Mouse (Mus musculus): ENCODE measurements at regions not wholly inside any gene's neighbourhood (a gene's known extent, or its start where the extent isn't known, plus 50 kb on each side); places are given as distances from the start of the nearest gene placed in this dataset.

- Histone ChIP-seq H3K4me1 (ENCODE audit: control insufficient read depth, insufficient read depth, low read length) (no peaks in the 10 kb centered on the region), H3K27me3 (ENCODE audit: control insufficient read depth, insufficient read depth, low read length) (no peaks in the 10 kb centered on the region), H3K9me3 (replicated peaks; ENCODE audit: control insufficient read depth, low read length) (no peaks in the 10 kb centered on the region), H3K4me3 (replicated peaks; ENCODE audit: low read length) (no peak overlapping the region), H3K27ac (ENCODE audit: low read length) (no peak overlapping the region), H3K36me3 (ENCODE audit: control insufficient read depth, insufficient read depth, low read length) (no peaks in the 10 kb centered on the region), H3K4me2 (ENCODE audit: low read depth, low read length) (no peak overlapping the region), H3K9ac (ENCODE audit: low read length) (no peak overlapping the region)
- ATAC-seq (ENCODE audit: insufficient read depth, low FRiP score) = no peak
- WGBS = 50% methylated on average over 3 of the region's 3 CpGs
Observed at GRCm38 (mm10) chr16:7574879-7575278, 850.1 kb downstream of the Tmem114 start.

GRCm38 (mm10) chr16:7560841-7561240 is 864.1 kb downstream of the Tmem114 start:
- Histone ChIP-seq H3K4me1 (ENCODE audit: control insufficient read depth, insufficient read depth, low read length) (no peaks in the 10 kb centered on the region), H3K9ac (ENCODE audit: low read length) (no peak overlapping the region), H3K4me3 (replicated peaks; ENCODE audit: low read length) (no peak overlapping the region), H3K36me3 (ENCODE audit: control insufficient read depth, insufficient read depth, low read length) (no peaks in the 10 kb centered on the region), H3K27ac (ENCODE audit: low read length) (no peak overlapping the region), H3K27me3 (ENCODE audit: control insufficient read depth, insufficient read depth, low read length) (no peaks in the 10 kb centered on the region), H3K4me2 (ENCODE audit: low read depth, low read length) (no peak overlapping the region), H3K9me3 (replicated peaks; ENCODE audit: control insufficient read depth, low read length) (no peaks in the 10 kb centered on the region)
- WGBS = 63% methylated on average over 2 of the region's 2 CpGs
- no peak for ATAC-seq (ENCODE audit: insufficient read depth, low FRiP score)

DNA sequence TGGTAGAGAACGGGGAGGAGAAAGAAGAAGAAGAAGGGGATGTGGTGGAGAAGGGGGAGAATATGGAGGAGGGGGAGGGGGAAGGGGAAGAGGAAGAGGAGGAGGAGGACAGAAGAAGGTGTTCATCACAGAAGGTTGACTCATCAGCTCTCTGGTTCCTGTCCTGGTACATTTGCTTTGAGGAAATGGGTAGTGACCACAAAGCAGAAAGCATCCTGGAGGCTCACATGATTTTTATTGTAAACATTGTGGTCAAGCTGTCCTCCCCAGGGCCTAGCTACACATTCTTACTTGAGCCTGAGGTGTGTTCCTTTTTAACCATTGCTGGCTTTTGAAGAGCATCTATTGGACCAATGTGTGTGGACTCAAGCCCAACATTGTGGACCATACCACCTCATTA is 865.8 kb downstream of the Tmem114 start:
- no peak overlapping the region for H3K27ac ChIP-seq (ENCODE audit: low read length)
- H3K9me3 ChIP-seq (replicated peaks; ENCODE audit: control insufficient read depth, low read length) = no peaks in the 10 kb centered on the region
- ATAC-seq (ENCODE audit: insufficient read depth, low FRiP score) = no peak
- no peak overlapping the region for H3K4me2 ChIP-seq (ENCODE audit: low read depth, low read length)
- H3K36me3 ChIP-seq (ENCODE audit: control insufficient read depth, insufficient read depth, low read length) = no peaks in the 10 kb centered on the region
- no peak overlapping the region for H3K4me3 ChIP-seq (replicated peaks; ENCODE audit: low read length)
- H3K4me1 ChIP-seq (ENCODE audit: control insufficient read depth, insufficient read depth, low read length) = no peaks in the 10 kb centered on the region
- no peak overlapping the region for H3K9ac ChIP-seq (ENCODE audit: low read length)
- 76% methylated on average over 1 of the region's 1 CpGs for WGBS
- H3K27me3 ChIP-seq (ENCODE audit: control insufficient read depth, insufficient read depth, low read length) = no peaks in the 10 kb centered on the region

GRCm38 (mm10) chr16:7558637-7559036 is 866.3 kb downstream of the Tmem114 start:
- Histone ChIP-seq H3K36me3 (ENCODE audit: control insufficient read depth, insufficient read depth, low read length) (no peaks in the 10 kb centered on the region), H3K4me2 (ENCODE audit: low read depth, low read length) (no peak overlapping the region), H3K9ac (ENCODE audit: low read length) (no peak overlapping the region), H3K9me3 (replicated peaks; ENCODE audit: control insufficient read depth, low read length) (no peaks in the 10 kb centered on the region), H3K4me1 (ENCODE audit: control insufficient read depth, insufficient read depth, low read length) (no peaks in the 10 kb centered on the region), H3K27ac (ENCODE audit: low read length) (no peak overlapping the region), H3K4me3 (replicated peaks; ENCODE audit: low read length) (no peak overlapping the region), H3K27me3 (ENCODE audit: control insufficient read depth, insufficient read depth, low read length) (no peaks in the 10 kb centered on the region)
- WGBS = 56% methylated on average over 1 of the region's 1 CpGs
- ATAC-seq (ENCODE audit: insufficient read depth, low FRiP score) = no peak

DNA sequence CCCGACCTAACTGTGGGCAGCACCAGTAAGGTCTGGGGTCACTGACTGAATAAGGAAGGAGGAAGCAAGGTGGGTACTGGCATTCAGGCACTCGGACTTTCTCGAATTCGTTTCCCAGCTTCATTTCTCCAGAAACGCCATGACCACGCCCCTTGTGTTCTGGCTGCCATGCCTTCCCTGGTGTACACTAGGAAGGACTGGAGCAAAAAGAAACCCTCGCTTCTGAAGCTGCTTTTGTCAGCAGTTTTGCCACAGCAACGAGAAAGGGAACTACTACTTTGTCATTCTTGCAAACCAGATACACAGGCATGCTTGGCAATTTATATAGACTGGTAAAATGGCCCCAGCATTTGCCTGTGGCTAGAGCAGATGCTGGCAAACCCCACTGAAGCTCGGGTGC is 869.0 kb downstream of the Tmem114 start:
- WGBS = 82% methylated on average over 9 of the region's 9 CpGs
- no peaks in the 10 kb centered on the region for H3K9me3 ChIP-seq (replicated peaks; ENCODE audit: control insufficient read depth, low read length)
- H3K4me3 ChIP-seq (replicated peaks; ENCODE audit: low read length) = no peak overlapping the region
- H3K36me3 ChIP-seq (ENCODE audit: control insufficient read depth, insufficient read depth, low read length) = no peaks in the 10 kb centered on the region
- no peak for ATAC-seq (ENCODE audit: insufficient read depth, low FRiP score)
- H3K9ac ChIP-seq (ENCODE audit: low read length) = no peak overlapping the region
- no peak overlapping the region for H3K4me2 ChIP-seq (ENCODE audit: low read depth, low read length)
- no peaks in the 10 kb centered on the region for H3K27me3 ChIP-seq (ENCODE audit: control insufficient read depth, insufficient read depth, low read length)
- no peaks in the 10 kb centered on the region for H3K4me1 ChIP-seq (ENCODE audit: control insufficient read depth, insufficient read depth, low read length)
- H3K27ac ChIP-seq (ENCODE audit: low read length) = no peak overlapping the region

- 72% methylated on average over 1 of the region's 1 CpGs for WGBS
- Histone ChIP-seq H3K9ac (ENCODE audit: low read length) (no peak overlapping the region), H3K36me3 (ENCODE audit: control insufficient read depth, insufficient read depth, low read length) (no peaks in the 10 kb centered on the region), H3K27me3 (ENCODE audit: control insufficient read depth, insufficient read depth, low read length) (no peaks in the 10 kb centered on the region), H3K4me1 (ENCODE audit: control insufficient read depth, insufficient read depth, low read length) (no peaks in the 10 kb centered on the region), H3K27ac (ENCODE audit: low read length) (no peak overlapping the region), H3K4me3 (replicated peaks; ENCODE audit: low read length) (no peak overlapping the region), H3K4me2 (ENCODE audit: low read depth, low read length) (no peak overlapping the region), H3K9me3 (replicated peaks; ENCODE audit: control insufficient read depth, low read length) (no peaks in the 10 kb centered on the region)
- no peak for ATAC-seq (ENCODE audit: insufficient read depth, low FRiP score)
Observed at GRCm38 (mm10) chr16:7549568-7549967, 875.4 kb downstream of the Tmem114 start.

DNA sequence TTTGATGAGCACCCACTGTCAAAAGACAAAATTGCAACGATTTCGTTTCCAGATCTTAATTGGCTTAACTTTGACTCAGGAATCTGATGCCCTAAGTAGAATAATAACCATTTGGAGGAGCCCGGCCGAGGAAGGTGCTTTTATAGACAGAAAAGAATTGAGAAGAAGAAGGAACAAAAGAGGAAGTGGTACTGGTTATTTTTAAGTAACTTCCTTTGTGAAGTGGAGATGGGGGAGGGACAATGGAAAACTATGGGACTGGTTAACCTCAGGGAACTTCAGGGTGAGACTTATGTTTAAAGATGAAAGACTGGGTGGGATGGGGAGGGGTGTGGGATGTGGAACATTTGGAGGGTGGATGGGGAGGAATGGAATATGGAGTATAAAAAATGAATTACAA is 880.9 kb downstream of the Tmem114 start:
- no peak overlapping the region for H3K9ac ChIP-seq (ENCODE audit: low read length)
- no peak for ATAC-seq (ENCODE audit: insufficient read depth, low FRiP score)
- H3K4me2 ChIP-seq (ENCODE audit: low read depth, low read length) = no peak overlapping the region
- H3K36me3 ChIP-seq (ENCODE audit: control insufficient read depth, insufficient read depth, low read length) = no peaks in the 10 kb centered on the region
- H3K9me3 ChIP-seq (replicated peaks; ENCODE audit: control insufficient read depth, low read length) = no peaks in the 10 kb centered on the region
- no peak overlapping the region for H3K4me3 ChIP-seq (replicated peaks; ENCODE audit: low read length)
- 81% methylated on average over 4 of the region's 4 CpGs for WGBS
- no peak overlapping the region for H3K27ac ChIP-seq (ENCODE audit: low read length)
- H3K4me1 ChIP-seq (ENCODE audit: control insufficient read depth, insufficient read depth, low read length) = no peaks in the 10 kb centered on the region
- no peaks in the 10 kb centered on the region for H3K27me3 ChIP-seq (ENCODE audit: control insufficient read depth, insufficient read depth, low read length)

DNA sequence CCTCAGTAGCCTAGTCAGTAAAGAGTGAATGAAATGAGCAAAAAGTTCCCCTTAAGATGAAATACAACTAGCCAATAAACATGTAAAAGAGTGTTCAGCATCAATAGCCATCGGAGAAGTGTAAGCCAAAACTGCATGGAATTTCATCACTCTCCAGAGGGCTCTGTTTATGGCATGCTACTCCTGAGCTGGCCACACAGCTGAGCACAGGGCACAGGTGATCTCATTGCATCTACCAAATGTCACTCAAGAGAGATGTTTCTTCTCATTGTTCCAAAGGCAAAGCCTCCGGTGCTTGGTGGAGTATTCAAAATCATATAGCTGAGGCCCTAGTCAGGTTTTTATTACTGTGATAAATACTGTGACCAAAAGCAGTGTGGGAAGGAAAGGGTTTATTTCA is 895.1 kb downstream of the Tmem114 start:
- H3K9me3 ChIP-seq (replicated peaks; ENCODE audit: control insufficient read depth, low read length) = no peaks in the 10 kb centered on the region
- H3K9ac ChIP-seq (ENCODE audit: low read length) = no peak overlapping the region
- H3K4me1 ChIP-seq (ENCODE audit: control insufficient read depth, insufficient read depth, low read length) = no peaks in the 10 kb centered on the region
- no peak overlapping the region for H3K27ac ChIP-seq (ENCODE audit: low read length)
- 82% methylated on average over 2 of the region's 2 CpGs for WGBS
- H3K36me3 ChIP-seq (ENCODE audit: control insufficient read depth, insufficient read depth, low read length) = no peaks in the 10 kb centered on the region
- H3K27me3 ChIP-seq (ENCODE audit: control insufficient read depth, insufficient read depth, low read length) = no peaks in the 10 kb centered on the region
- H3K4me2 ChIP-seq (ENCODE audit: low read depth, low read length) = no peak overlapping the region
- H3K4me3 ChIP-seq (replicated peaks; ENCODE audit: low read length) = no peak overlapping the region
- ATAC-seq (ENCODE audit: insufficient read depth, low FRiP score) = no peak

DNA sequence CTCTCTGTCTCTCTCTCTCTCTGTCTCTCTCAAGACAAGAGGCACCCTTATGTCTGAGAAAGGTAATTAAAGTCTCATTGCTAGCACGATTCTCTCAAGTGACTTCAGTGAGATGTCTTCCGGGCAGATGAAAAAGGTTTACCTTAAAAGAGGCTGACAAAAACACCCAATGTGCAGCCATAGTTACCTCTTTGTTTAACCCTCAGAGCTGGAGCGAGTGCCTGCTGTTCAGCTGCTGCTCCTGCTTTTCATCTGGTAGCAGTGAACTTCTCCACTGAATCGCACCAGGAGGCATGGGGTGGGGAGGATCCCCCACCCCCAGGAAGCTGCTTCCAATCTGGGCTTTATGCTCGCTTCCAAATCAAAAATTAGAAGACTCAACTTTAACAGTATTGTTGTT is 896.0 kb downstream of the Tmem114 start:
- no peaks in the 10 kb centered on the region for H3K36me3 ChIP-seq (ENCODE audit: control insufficient read depth, insufficient read depth, low read length)
- no peaks in the 10 kb centered on the region for H3K27me3 ChIP-seq (ENCODE audit: control insufficient read depth, insufficient read depth, low read length)
- no peak overlapping the region for H3K9ac ChIP-seq (ENCODE audit: low read length)
- no peak overlapping the region for H3K4me2 ChIP-seq (ENCODE audit: low read depth, low read length)
- no peak for ATAC-seq (ENCODE audit: insufficient read depth, low FRiP score)
- no peaks in the 10 kb centered on the region for H3K9me3 ChIP-seq (replicated peaks; ENCODE audit: control insufficient read depth, low read length)
- no peak overlapping the region for H3K4me3 ChIP-seq (replicated peaks; ENCODE audit: low read length)
- WGBS = 49% methylated on average over 5 of the region's 5 CpGs
- H3K4me1 ChIP-seq (ENCODE audit: control insufficient read depth, insufficient read depth, low read length) = no peaks in the 10 kb centered on the region
- H3K27ac ChIP-seq (ENCODE audit: low read length) = no peak overlapping the region

Measured in stomach, embryonic 16.5 days (tissue).